Mouse (Mus musculus) liver, adult 10 weeks (tissue): Measurements from ENCODE around the gene Pms2. TPM values are rescaled to one million over a fixed set of nuclear protein-coding genes. Genes with fewer than 3 reads are reported as not detected.

Experiments used
- polyA plus RNA-seq: library from polyadenylated mRNA; stranded (reverse); fragments of 350-450 nt; fragmentation: Illumina TruSeq; extraction: RNeasy Lipid Tissue Mini Kit (QIAGEN cat#74804); gene quantifications from one replicate; pipeline ENCODE4 v1.2.3, GENCODE M21; 2014; ENCODE audit warnings: low read depth, low replicate concordance

Gene Pms2
- polyA plus RNA-seq, result 3.7 TPM

GRCm38 (mm10) chr5:143909417-143910400, at the start of gene Pms2, which contains the start of gene Aimp2:
Gene Pms2 (plus strand): TSS chr5:143909964.
Gene Aimp2 (minus strand): TSS chr5:143909847.

GRCm38 (mm10) chr5:143897635-143898330, 12.0 kb upstream of the Pms2 start, which contains the start of gene Ankrd61:
Gene Ankrd61 (minus strand): TSS chr5:143897685.

GRCm38 (mm10) chr5:143927875-143928274, 18.1 kb downstream of the Pms2 start, which contains the start of gene Gm42421:
Gene Gm42421 (plus strand): TSS chr5:143928175.

GRCm38 (mm10) chr5:143932831-143933230, 23.1 kb downstream of the Pms2 start, which contains the start of gene Rsph10b:
Gene Rsph10b (plus strand): TSS chr5:143933035.

Other genes with a start within 250 kb of the Pms2 start
- 3.9 TPM for gene Usp42, start 177.7 kb upstream of the Pms2 start, polyA plus RNA-seq
- 23.1 TPM for gene Eif2ak1, start 92.2 kb upstream of the Pms2 start, polyA plus RNA-seq
- gene Ankrd61, start 12.3 kb upstream of the Pms2 start, polyA plus RNA-seq, result not detected
- gene Aimp2, start 117 bp upstream of the Pms2 start, polyA plus RNA-seq, result 4.3 TPM
- not detected for gene Gm42421, start 18.2 kb downstream of the Pms2 start, polyA plus RNA-seq
- not detected for gene Rsph10b, start 23.1 kb downstream of the Pms2 start, polyA plus RNA-seq
- gene Ccz1, start 104.9 kb downstream of the Pms2 start, polyA plus RNA-seq, result 67.6 TPM
- gene Ocm, start 116.7 kb downstream of the Pms2 start, polyA plus RNA-seq, result not detected
- gene Lmtk2, start 190.5 kb downstream of the Pms2 start, polyA plus RNA-seq, result 2.9 TPM